Mouse (Mus musculus): ENCODE results near the gene 3830406C13Rik. TPM values are rescaled to one million over a fixed set of nuclear protein-coding genes. Genes with fewer than 3 reads are reported as not detected.
A peak's percentile ranks its signal among the peaks of the same experiment; 100 is the strongest.

Gene 3830406C13Rik
- total RNA-seq, 2 experiments from 2014 or later = 10.9 to 18.5 TPM

DNA sequence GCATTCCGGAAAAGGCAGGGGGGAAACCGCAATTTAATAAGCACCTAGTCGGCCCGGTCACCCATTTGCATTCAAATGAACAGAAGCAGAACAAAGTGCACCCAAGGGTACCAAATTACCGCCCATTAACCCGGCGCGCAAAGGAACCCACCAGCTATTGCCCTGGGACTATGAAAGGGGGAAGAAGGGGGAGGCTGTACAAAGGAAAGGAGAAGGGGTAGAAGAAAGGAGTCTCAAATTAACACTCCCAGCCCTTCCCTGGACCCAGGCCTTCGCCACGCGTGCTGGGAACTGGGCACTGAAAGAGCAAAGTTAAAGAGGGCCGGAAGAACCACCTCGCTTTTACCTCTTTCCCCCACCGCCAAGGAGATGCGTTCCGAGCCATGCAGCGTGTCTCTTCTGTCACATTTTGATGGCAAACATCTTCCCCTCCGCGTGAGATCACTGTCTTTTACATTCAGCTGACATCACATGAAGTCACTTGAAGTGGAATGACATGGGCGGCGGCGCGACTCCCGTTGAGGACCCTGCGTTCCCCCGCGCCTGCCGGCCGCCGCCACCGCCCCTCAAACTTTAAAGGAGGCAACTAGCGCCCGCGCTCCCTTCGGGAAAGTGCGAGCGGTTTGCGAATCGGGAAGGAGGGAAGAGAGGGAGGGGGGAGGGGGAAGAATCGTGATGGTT, 61.4 kb downstream of the 3830406C13Rik start:
- DNase-seq = no peak
- no peak for TF ChIP-seq CTCF (IDR thresholded peaks at IDR 0.05)
- intact Hi-C loops (cut with DNase I) = no loop called here
- Histone ChIP-seq H3K27ac (no peak overlapping the region), H3K4me3 (peak overlapping the region; percentile 37; the same call in 1 of the 2 replicates)

DNA sequence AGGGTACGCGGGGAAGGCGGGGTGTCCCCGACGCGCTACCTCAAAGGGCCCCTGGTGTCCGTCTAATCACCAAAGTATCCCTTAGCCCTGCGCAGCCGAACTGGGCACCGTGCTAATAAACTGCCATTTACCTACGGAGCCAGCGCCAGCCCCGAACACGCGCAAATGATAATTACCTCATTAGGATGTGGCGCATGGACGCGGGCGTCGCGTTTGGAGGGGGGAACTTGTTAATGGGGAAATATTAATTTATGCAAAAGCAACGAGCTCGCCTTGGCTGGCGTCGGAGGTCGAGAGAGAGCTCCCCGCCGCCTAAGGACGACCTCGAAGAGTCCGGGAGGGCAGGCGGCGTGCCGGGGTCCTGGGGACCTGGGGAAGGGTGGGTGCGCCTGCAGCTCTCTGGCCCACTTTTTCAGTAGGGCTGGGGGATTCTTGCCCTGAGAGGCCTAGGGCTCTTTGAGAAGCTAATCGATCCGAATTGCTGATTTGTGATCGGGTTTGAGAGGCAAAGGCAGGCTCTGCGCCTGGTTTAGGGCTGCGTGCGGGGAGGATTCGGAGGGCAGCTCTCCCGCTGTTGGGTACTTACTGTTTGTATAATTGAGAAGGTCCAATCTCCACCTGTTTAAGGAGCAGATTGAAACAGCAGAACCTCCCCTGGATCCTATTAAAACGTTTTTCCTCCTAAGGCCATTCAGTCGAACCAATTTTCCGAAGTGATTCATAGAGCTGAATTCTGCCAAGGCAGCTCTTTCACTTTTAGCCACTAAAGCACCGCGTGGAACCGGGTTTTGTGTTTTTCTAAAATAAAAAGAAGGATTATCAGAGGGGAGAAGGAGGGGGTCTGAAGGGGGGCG, 62.3 kb downstream of the 3830406C13Rik start:
- no peak overlapping the region for H3K27ac ChIP-seq
- intact Hi-C loops (cut with DNase I) = no loop called here
- TF ChIP-seq CTCF (IDR thresholded peaks at IDR 0.05) = no peak
- peak overlapping the region; percentile 56 for H3K4me3 ChIP-seq
- no peak for DNase-seq

GRCm38 (mm10) chr14:12346865-12347600, 63.1 kb downstream of the 3830406C13Rik start:
- intact Hi-C loops (cut with DNase I) = no loop called here
- Histone ChIP-seq H3K4me3 (peak overlapping the region; percentile 56), H3K27ac (no peak overlapping the region)
- DNase-seq = no peak
- no peak for TF ChIP-seq CTCF (IDR thresholded peaks at IDR 0.05)

- no peak within 1 kb of the TSS for H3K4me3 ChIP-seq
Observed at GRCm38 (mm10) chr14:12348089-12348488, 64.1 kb downstream of the 3830406C13Rik start, which contains the start of gene Fezf2. TSS of gene Fezf2 (minus strand) at chr14:12348189.

GRCm38 (mm10) chr14:12349334-12350090, 65.5 kb downstream of the 3830406C13Rik start:
- intact Hi-C loops (cut with DNase I) = no loop called here
- DNase-seq = no peak
- Histone ChIP-seq H3K4me3 (no peak overlapping the region), H3K27ac (no peak overlapping the region)
- no peak for TF ChIP-seq CTCF (IDR thresholded peaks at IDR 0.05)

More at GRCm38 (mm10) chr14:12348089-12348488, 64.1 kb downstream of the 3830406C13Rik start, which contains the start of gene Fezf2:
- intact Hi-C loops (cut with DNase I) = no loop called here
- no peak within 1 kb of the TSS for H3K27ac ChIP-seq
- no peak for DNase-seq
- no peak for TF ChIP-seq CTCF (IDR thresholded peaks at IDR 0.05)

GRCm38 (mm10) chr14:12350271-12350916, 66.4 kb downstream of the 3830406C13Rik start:
- no peak for TF ChIP-seq CTCF (IDR thresholded peaks at IDR 0.05)
- DNase-seq = no peak
- Histone ChIP-seq H3K27ac (no peak overlapping the region), H3K4me3 (no peak overlapping the region)
- intact Hi-C loops (cut with DNase I) = no loop called here

Other genes with a start within 250 kb of the 3830406C13Rik start
- gene Gm49355, start 197 bp upstream of the 3830406C13Rik start, total RNA-seq (2021) = under 1 TPM in 1 of 2 experiments, not detected in 1; 0.08 TPM
- gene Fezf2, start 64.0 kb downstream of the 3830406C13Rik start, total RNA-seq (2021) = not detected

Measured in gastrocnemius, adult 2 months (tissue).